Mouse (Mus musculus): Measurements from ENCODE around the gene Wnt3a.
"Not testable (repeated sequence)": the region's sequence is repeated elsewhere in the genome, so short reads cannot be mapped to it uniquely, and the experiment has no call there.

Gene Wnt3a

GRCm38 (mm10) chr11:59216955-59217354 lies 73.6 kb downstream of the Wnt3a start:
- DNase-seq = no peak

- DNase-seq = peak; percentile 18
Measured at GRCm38 (mm10) chr11:59212892-59213494, 77.6 kb downstream of the Wnt3a start.

- DNase-seq = peak; percentile 21
Measured at GRCm38 (mm10) chr11:59212320-59212719, 78.2 kb downstream of the Wnt3a start.

GRCm38 (mm10) chr11:59211561-59211960 lies 79.0 kb downstream of the Wnt3a start:
- DNase-seq = not testable (repeated sequence)

GRCm38 (mm10) chr11:59210020-59210419 lies 80.5 kb downstream of the Wnt3a start:
- no peak for DNase-seq

- no peak for DNase-seq
Measured at GRCm38 (mm10) chr11:59209580-59209979, 81.0 kb downstream of the Wnt3a start.

GRCm38 (mm10) chr11:59209003-59209441 lies 81.5 kb downstream of the Wnt3a start:
- DNase-seq = peak; percentile 83

GRCm38 (mm10) chr11:59208153-59208831 lies 82.3 kb downstream of the Wnt3a start, which contains the start of gene 2310033P09Rik:
Gene 2310033P09Rik, plus strand, starts transcription at chr11:59208321.
- DNase-seq = peak; percentile 94

- DNase-seq = peak; percentile 94
Measured at GRCm38 (mm10) chr11:59202081-59202995, 88.2 kb downstream of the Wnt3a start, which contains the start of gene Mrpl55. Gene Mrpl55, plus strand, starts transcription at chr11:59202486.

- no peak for DNase-seq
Measured at GRCm38 (mm10) chr11:59201216-59202002, 89.1 kb downstream of the Wnt3a start.

Measured in kidney, adult 9 months (tissue).